Mouse (Mus musculus): Measurements from ENCODE around the gene Wwc1. TPM values are rescaled to one million over a fixed set of nuclear protein-coding genes. Genes with fewer than 3 reads are reported as not detected.

The Wwc1 gene
- 6.9 and 7.1 TPM in 2 replicates for polyA plus RNA-seq (2015; fragmentation: Nextera tagmentation; extraction: Ambion mirVana)

DNA sequence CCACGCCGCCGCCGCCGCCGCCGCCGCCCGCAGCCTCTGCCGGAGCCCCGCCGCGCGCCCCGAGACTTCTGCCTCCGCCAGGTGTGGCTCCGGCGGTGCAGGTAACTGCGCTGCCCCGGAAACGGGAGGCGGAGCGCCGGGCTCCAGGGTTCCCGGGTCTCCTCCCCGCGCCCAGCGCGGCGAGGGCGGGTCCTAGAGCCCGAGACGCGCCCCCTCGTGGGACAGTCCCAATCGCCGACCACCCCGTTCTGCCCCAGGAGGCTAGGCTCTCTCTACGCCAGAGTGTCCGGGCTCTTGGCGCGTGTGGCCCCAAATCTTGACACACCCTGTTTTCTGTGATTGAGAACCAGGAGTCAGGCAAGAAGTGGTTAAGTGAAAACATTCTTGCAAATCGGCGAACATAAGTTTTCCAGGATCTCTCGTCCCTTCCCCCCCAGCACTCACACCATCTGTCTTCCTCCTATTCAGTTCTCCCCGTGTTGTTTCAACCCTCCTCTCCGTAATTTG, at the start of gene Wwc1:
TSS of gene Wwc1 (minus strand) at position 117 of the 507 bp plus-strand sequence.
- no peaks in the 10 kb centered on the region for H3K9me3 ChIP-seq (replicated peaks)
- ATAC-seq (replicated peaks; ENCODE audit: low FRiP score): peak; percentile 82
- peak within 1 kb of the TSS; percentile 93 for H3K4me2 ChIP-seq
- H3K4me3 ChIP-seq (replicated peaks): peak within 1 kb of the TSS; percentile 77
- peaks cover 39% of the 10 kb centered on the region for H3K27me3 ChIP-seq
- peak within 1 kb of the TSS; percentile 57 for H3K27ac ChIP-seq
- WGBS: 0% methylated on average over 46 of the region's 47 CpGs
- H3K4me1 ChIP-seq: peaks cover 46% of the 10 kb centered on the region
- no peaks in the 10 kb centered on the region for H3K36me3 ChIP-seq
- H3K9ac ChIP-seq: peak within 1 kb of the TSS; percentile 70

DNA sequence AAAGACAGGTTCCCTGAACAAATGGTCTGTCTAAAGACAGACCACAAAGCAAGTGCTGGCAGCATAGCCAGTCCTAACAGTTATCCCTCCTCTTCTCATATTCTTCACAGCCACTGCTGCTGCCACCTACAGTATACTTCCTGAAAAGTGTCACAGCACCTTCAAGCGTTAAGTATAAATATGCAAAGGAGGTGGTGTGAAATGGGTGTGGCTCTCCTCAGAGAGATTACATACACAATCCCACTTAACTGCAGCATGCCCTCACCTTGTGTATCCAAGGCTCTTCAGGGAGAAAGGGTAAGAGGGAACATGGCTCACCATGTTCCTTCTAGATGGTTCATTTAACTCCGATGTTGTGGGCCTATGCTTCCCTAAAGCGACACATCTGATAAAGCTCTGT, 39.7 kb upstream of the Wwc1 start:
- Histone ChIP-seq H3K27ac (no peak overlapping the region), H3K4me3 (replicated peaks) (no peak overlapping the region), H3K9me3 (replicated peaks) (0 out of 2 replicates have a peak, but pooled peaks cover 8% of the 10 kb centered on the region), H3K36me3 (no peaks in the 10 kb centered on the region), H3K9ac (no peak overlapping the region), H3K4me1 (no peaks in the 10 kb centered on the region), H3K4me2 (no peak overlapping the region), H3K27me3 (no peaks in the 10 kb centered on the region)
- ATAC-seq (replicated peaks; ENCODE audit: low FRiP score): no peak
- WGBS: 68% methylated on average over 3 of the region's 3 CpGs

DNA sequence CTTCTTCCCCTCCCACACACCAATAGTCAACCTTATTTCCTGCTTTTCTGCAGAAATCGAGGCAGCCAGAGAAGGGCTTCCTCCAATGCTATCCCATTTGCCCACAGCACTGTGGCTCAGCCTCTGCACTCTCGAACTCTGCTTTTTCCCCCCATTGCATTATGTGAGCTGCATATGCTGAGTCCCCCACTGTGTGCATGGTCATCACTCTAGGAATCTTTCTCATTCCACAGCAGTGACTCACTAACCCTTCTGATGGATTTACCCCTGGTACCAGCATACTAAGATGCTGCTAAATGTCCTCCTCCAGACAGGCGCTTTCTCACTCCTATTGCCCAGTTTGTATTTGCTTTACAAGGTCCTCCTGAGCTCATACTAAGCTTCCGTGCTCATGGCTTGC, 32.9 kb upstream of the Wwc1 start:
- WGBS: 73% methylated on average over 4 of the region's 4 CpGs
- Histone ChIP-seq H3K9ac (no peak overlapping the region), H3K4me1 (0 out of 2 replicates have a peak, but pooled peaks cover 2% of the 10 kb centered on the region), H3K27ac (no peak overlapping the region), H3K9me3 (replicated peaks) (no peaks in the 10 kb centered on the region), H3K4me3 (replicated peaks) (no peak overlapping the region), H3K4me2 (no peak overlapping the region), H3K27me3 (no peaks in the 10 kb centered on the region), H3K36me3 (no peaks in the 10 kb centered on the region)
- no peak for ATAC-seq (replicated peaks; ENCODE audit: low FRiP score)

DNA sequence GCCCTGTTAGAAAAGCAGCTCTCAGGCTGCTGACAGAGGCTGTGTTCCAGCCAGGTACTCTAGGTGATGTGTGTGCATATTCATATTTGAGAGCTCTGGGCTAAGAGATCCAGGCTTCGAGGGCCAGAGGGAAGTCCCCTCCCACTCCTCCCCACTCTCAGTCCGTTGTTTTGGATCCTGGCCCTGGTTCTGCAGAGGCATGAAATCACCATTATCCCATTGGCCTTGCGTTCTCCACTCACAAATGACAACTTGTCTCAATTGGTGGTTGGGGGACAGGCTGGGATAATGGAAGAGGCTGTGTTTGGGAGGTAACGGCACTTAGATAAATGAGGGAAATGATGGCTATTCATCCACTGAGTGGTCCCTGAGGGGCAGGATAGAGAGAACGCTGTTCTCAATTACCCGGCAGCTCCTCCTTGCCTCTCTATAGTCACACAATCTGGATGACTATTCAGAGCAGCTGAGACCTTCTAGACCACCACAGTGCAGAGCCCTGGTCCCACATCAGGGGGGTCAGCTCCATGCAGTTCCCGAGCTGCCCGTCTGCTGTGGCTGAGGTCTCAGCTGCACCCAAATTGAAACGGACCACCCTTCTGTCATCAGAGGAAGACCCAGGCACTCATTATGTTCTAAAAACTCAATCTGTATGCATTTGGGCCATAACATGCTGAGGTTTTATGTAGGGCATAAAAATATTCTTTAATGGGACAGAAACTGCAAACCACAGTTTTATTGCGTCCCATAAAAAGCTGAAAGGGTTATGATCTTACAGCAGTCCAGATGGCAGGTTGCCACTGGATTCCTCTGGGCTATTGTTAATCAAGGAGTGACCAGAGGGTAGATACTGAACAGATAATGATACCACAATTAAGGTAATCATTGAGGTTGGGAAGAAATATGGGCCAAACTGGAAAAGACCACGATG, 29.2 kb upstream of the Wwc1 start:
- Histone ChIP-seq H3K36me3 (no peaks in the 10 kb centered on the region), H3K9ac (no peak overlapping the region), H3K9me3 (replicated peaks) (no peaks in the 10 kb centered on the region), H3K4me2 (no peak overlapping the region), H3K4me1 (0 out of 2 replicates have a peak, but pooled peaks cover 2% of the 10 kb centered on the region), H3K27ac (no peak overlapping the region), H3K4me3 (replicated peaks) (no peak overlapping the region), H3K27me3 (peaks cover 2% of the 10 kb centered on the region; the same call in 1 of the 2 replicates)
- no peak; the same call in 1 of the 2 replicates for ATAC-seq (replicated peaks; ENCODE audit: low FRiP score)
- WGBS: 37% methylated on average over 11 of the region's 11 CpGs

DNA sequence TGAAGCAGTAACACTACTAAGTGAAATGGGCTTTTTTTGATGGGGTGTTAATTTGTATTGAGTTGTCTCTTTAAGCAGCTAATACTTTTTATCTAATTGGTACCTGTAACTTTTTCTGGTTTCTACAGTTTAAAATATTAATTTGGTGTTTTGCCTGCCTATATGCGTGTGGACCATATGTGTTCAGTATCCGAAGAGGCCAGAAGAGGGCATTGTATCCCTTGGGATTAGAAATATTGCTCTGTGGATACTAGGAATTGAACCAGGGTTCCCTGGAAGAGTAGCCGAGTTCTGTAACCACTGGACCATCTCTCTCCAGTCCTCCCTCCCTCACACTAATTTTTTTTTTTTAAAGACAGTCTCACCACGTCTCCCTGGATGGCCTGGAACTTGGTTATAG, 22.6 kb upstream of the Wwc1 start:
- no peak overlapping the region for H3K9ac ChIP-seq
- H3K4me1 ChIP-seq: peaks cover 15% of the 10 kb centered on the region
- no peak overlapping the region for H3K4me3 ChIP-seq (replicated peaks)
- no peaks in the 10 kb centered on the region for H3K9me3 ChIP-seq (replicated peaks)
- 53% methylated on average over 4 of the region's 4 CpGs for WGBS
- H3K4me2 ChIP-seq: no peak overlapping the region
- no peak overlapping the region for H3K27ac ChIP-seq
- H3K36me3 ChIP-seq: no peaks in the 10 kb centered on the region
- peaks cover 40% of the 10 kb centered on the region for H3K27me3 ChIP-seq
- ATAC-seq (replicated peaks; ENCODE audit: low FRiP score): no peak

DNA sequence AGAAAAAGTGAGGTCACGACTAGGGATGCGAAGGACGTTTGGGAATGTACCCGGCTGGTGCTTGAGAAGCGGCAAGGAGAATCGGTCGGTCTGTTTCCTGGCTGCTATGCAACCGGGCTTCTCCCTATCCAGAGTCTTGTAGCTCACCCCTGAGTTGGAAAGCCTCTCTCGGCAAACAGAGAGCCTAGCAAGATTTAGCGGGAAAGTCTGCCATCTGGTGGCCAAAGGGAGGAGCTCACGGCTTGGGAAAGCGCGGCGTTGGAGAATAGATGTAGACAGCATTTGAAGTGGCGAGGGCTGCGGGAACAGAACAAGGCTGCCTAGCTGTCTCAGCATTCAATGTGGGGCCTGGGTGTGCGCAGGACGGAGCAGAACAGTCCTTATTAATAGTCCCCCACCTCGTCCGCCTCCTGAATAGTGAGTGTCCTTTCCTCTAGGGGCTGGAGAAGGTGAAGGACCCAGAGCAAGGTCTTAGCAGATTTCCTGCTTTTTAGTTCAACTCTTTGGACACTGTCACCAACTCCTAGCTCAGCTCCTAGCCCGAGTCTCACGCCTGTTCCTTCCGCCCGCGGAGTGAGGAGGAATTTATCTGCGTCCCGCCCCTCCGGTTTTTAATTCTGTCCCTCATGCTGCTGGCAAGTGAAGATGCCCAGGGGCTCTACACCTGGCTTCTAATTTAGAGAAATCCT, 21.1 kb upstream of the Wwc1 start:
- Histone ChIP-seq H3K9me3 (replicated peaks) (no peaks in the 10 kb centered on the region), H3K36me3 (no peaks in the 10 kb centered on the region), H3K9ac (no peak overlapping the region), H3K4me3 (replicated peaks) (peak overlapping the region; percentile 32), H3K27ac (no peak overlapping the region), H3K4me1 (peaks cover 15% of the 10 kb centered on the region), H3K4me2 (peak overlapping the region; percentile 62), H3K27me3 (peaks cover 40% of the 10 kb centered on the region)
- peak; percentile 90 for ATAC-seq (replicated peaks; ENCODE audit: low FRiP score)
- 6% methylated on average over 28 of the region's 28 CpGs for WGBS

DNA sequence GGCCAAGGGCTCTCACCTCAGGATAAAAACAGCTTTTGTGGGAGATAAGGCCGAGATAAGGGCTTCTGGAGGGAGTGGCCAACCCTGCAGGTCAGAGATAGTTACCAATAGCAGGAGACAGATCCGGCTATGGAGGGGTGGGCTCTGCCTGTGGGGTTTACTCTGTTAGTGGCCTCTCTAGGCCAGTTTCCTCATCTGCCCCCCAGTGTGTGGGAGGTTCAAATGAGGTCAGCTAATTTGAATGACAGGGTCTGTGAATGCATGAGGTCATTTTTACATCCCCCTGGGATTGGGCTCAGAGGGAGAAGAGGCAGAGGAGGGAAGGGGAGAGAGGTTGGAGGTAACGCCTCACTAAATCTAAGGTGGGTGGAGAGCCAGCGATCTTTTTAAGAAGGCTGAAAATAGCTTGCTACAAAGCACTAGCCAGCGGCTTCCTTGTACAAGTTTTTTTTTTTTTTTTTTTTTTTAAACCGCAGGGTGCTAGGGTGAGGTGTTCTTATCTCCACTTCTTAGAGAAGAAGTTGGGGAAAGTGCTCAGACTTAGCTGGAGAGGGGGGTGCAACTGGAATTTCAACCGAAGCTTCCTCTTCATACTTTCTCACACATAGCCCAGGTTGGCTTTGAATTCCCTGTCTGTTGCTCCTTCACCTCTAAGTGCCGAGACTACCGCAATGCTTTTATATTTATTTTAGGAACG, 20.4 kb upstream of the Wwc1 start:
- no peak overlapping the region for H3K9ac ChIP-seq
- peak overlapping the region; percentile 62 for H3K4me2 ChIP-seq
- H3K36me3 ChIP-seq: no peaks in the 10 kb centered on the region
- H3K27ac ChIP-seq: no peak overlapping the region
- ATAC-seq (replicated peaks; ENCODE audit: low FRiP score): peak; percentile 34
- peak overlapping the region; percentile 32 for H3K4me3 ChIP-seq (replicated peaks)
- H3K4me1 ChIP-seq: peaks cover 15% of the 10 kb centered on the region
- no peaks in the 10 kb centered on the region for H3K9me3 ChIP-seq (replicated peaks)
- H3K27me3 ChIP-seq: peaks cover 40% of the 10 kb centered on the region
- WGBS: 5% methylated on average over 10 of the region's 10 CpGs

DNA sequence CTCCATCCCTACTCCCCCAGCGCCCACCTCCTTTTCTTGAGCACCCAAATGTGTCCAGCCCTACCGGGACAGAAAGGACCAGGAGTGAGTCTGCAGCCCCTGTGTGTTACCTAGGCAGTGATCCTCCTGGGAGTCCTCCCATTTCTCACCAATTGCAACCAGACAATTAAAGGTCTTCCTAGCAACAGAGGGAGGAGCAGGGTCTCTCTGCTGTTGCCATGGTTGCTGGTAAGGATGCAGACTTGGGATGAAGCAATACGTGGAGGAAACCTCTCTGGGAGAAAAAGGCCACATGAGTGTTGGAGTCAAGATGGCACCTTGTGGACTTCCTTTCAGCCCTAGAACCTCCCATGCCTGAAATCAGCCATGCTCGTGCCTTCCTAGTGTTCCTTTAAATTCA, 19.7 kb upstream of the Wwc1 start:
- ATAC-seq (replicated peaks; ENCODE audit: low FRiP score): no peak
- peaks cover 40% of the 10 kb centered on the region for H3K27me3 ChIP-seq
- H3K9ac ChIP-seq: no peak overlapping the region
- H3K4me3 ChIP-seq (replicated peaks): no peak overlapping the region
- no peak overlapping the region for H3K4me2 ChIP-seq
- 20% methylated on average over 4 of the region's 4 CpGs for whole genome bisulfite sequencing
- no peaks in the 10 kb centered on the region for H3K36me3 ChIP-seq
- H3K4me1 ChIP-seq: peaks cover 15% of the 10 kb centered on the region
- no peaks in the 10 kb centered on the region for H3K9me3 ChIP-seq (replicated peaks)
- H3K27ac ChIP-seq: no peak overlapping the region

DNA sequence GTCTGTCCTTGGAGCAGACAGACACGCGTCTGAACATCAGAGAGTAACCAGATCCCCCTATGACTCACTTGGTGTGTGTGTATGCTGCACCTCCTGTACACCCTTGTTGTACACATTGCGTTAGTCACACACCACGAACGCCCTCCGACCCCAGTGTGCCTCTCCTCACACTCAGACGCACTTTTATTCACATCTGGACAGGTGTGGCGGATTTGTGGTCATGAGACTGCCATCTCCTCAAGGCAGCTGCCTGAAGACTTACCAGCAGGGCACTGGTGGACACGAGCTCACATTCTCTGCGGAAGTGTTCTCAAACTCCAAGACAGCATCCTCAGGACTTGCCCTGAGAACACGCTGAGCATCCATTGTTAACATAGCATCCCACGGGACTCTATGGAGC, 17.7 kb upstream of the Wwc1 start:
- Histone ChIP-seq H3K36me3 (no peaks in the 10 kb centered on the region), H3K27ac (no peak overlapping the region), H3K9me3 (replicated peaks) (no peaks in the 10 kb centered on the region), H3K27me3 (peaks cover 24% of the 10 kb centered on the region), H3K4me3 (replicated peaks) (no peak overlapping the region), H3K9ac (no peak overlapping the region), H3K4me2 (no peak overlapping the region), H3K4me1 (peaks cover 15% of the 10 kb centered on the region)
- WGBS: 64% methylated on average over 12 of the region's 12 CpGs
- ATAC-seq (replicated peaks; ENCODE audit: low FRiP score): no peak

DNA sequence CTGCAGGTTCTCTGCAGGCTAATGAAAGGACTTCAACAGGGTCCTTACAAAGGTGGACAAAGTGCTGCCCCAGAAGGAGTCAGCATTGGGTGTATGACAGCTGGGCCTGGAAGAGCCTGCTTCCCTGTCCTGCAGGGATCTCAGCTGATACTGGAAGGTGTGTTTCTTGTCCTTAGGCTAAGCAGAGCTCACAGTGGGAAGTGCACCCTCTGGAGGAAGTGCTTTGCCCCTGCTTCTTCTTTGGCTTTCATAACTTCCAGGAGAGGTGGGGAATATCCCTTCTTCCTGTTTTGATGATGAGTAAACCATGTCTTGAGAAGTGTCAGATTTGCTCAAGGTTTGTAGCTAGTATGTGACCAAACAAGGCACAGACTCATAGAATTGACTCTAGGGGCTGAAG, 15.0 kb upstream of the Wwc1 start:
- peaks cover 13% of the 10 kb centered on the region for H3K27me3 ChIP-seq
- no peak overlapping the region for H3K27ac ChIP-seq
- H3K4me1 ChIP-seq: no peaks in the 10 kb centered on the region; the same call in 1 of the 2 replicates
- no peak overlapping the region for H3K9ac ChIP-seq
- no peak for ATAC-seq (replicated peaks; ENCODE audit: low FRiP score)
- no peak overlapping the region for H3K4me2 ChIP-seq
- no peak overlapping the region for H3K4me3 ChIP-seq (replicated peaks)
- H3K36me3 ChIP-seq: no peaks in the 10 kb centered on the region
- no peaks in the 10 kb centered on the region for H3K9me3 ChIP-seq (replicated peaks)

DNA sequence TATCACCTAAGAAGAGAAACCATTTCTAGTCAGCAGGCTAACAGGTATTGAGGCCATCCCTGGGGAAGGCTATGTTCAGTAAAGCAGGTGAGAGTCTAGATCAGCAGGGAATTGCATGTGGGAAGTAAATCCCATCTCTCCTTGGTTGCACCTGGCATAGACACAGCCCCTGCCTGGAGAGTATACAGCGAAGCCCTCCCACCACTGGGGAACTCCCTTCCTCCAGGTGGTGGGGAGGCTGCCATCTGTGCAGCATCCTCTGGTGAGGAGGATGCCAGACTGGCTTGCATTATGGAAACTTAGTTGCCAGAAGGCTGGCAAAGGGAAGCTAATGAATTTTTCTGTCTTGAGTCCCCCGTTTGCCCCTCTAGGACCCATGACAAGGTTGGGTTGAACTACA, 11.5 kb upstream of the Wwc1 start:
- Histone ChIP-seq H3K36me3 (no peaks in the 10 kb centered on the region), H3K4me2 (no peak overlapping the region), H3K9me3 (replicated peaks) (no peaks in the 10 kb centered on the region), H3K27me3 (no peaks in the 10 kb centered on the region), H3K4me3 (replicated peaks) (no peak overlapping the region), H3K9ac (no peak overlapping the region), H3K27ac (no peak overlapping the region), H3K4me1 (no peaks in the 10 kb centered on the region)
- ATAC-seq (replicated peaks; ENCODE audit: low FRiP score): no peak
- 81% methylated on average over 2 of the region's 2 CpGs for WGBS

Data from kidney, embryonic 15.5 days (tissue).